8 mouse cellular contexts compared by ENCODE assay signal in genomic region chr3:122420410-122420774, GRCm38 (mm10).
DNase-seq lines count a peak whose midpoint lies in the region; ATAC-seq and TF ChIP-seq lines count a peak whose summit lies in the region.

No protein-coding gene starts in this region.

- under 1% methylated on average over 15 of the region's 15 CpGs for WGBS in embryonic facial prominence, embryonic 15.5 days
- WGBS in heart, embryonic 16.5 days = 1% methylated on average over 15 of the region's 15 CpGs

- peak; percentile 75 for DNase-seq in adipocyte (ENCODE audit: low spot score)
- peak; percentile 12 to 39 for DNase-seq in kidney, postnatal 36 days
- peak; percentile 57 to 59 for DNase-seq in lung, postnatal 4 days
- DNase-seq in right cerebral cortex, postnatal 4 days = peak; percentile 20

- peak overlapping the region; percentile 94 for H3K4me2 ChIP-seq in embryonic facial prominence, embryonic 15.5 days (replicated peaks)
- peak overlapping the region; percentile 72 for H3K4me2 ChIP-seq in heart, embryonic 16.5 days (ENCODE audit: low read depth, low read length)

- no peaks in the 10 kb centered on the region for H3K27me3 ChIP-seq in ES-Bruce4 (ENCODE audit: control insufficient read depth, insufficient read depth, low read length, poor library complexity, severe bottlenecking)
- H3K27me3 ChIP-seq in embryonic facial prominence, embryonic 15.5 days = no peaks in the 10 kb centered on the region
- peaks cover 13% of the 10 kb centered on the region for H3K27me3 ChIP-seq in heart, embryonic 16.5 days (ENCODE audit: control insufficient read depth, insufficient read depth, low read length)

- TF ChIP-seq EP300 in ES-Bruce4 (IDR thresholded peaks at IDR 0.05; ENCODE audit: insufficient read depth, low read depth, low read length) = no peak

- no peak for TF ChIP-seq CTCF in ES-Bruce4 (IDR thresholded peaks at IDR 0.05; ENCODE audit: low read depth, low read length)

- H3K27ac ChIP-seq in ES-Bruce4 (ENCODE audit: insufficient read depth, low read length) = no peak overlapping the region; the same call in 1 of the 2 replicates
- peak overlapping the region; percentile 77 for H3K27ac ChIP-seq in embryonic facial prominence, embryonic 15.5 days (replicated peaks)
- no peak overlapping the region for H3K27ac ChIP-seq in heart, embryonic 16.5 days (ENCODE audit: low read length)

- no peak for ATAC-seq in embryonic facial prominence, embryonic 15.5 days (ENCODE audit: insufficient number of reproducible peaks, low FRiP score, low TSS enrichment, low read depth)
- ATAC-seq in heart, embryonic 16.5 days (replicated peaks; ENCODE audit: extremely low read depth, insufficient read depth, low FRiP score) = 0 out of 2 replicates have a peak, but pooled peaks have one; percentile 9
- ATAC-seq in monocyte, adult 5-6 weeks (replicated peaks; ENCODE audit: insufficient number of reproducible peaks, low FRiP score, low TSS enrichment, poor library complexity, severe bottlenecking) = no peak

- no peaks in the 10 kb centered on the region for H3K9me3 ChIP-seq in ES-Bruce4 (replicated peaks; ENCODE audit: control insufficient read depth, insufficient read depth, low read length, poor library complexity, severe bottlenecking)
- no peaks in the 10 kb centered on the region for H3K9me3 ChIP-seq in embryonic facial prominence, embryonic 15.5 days (replicated peaks)
- H3K9me3 ChIP-seq in heart, embryonic 16.5 days (replicated peaks; ENCODE audit: control insufficient read depth, low read length) = no peaks in the 10 kb centered on the region

- no peaks in the 10 kb centered on the region for H3K36me3 ChIP-seq in ES-Bruce4 (ENCODE audit: control insufficient read depth, insufficient read depth, low read length, poor library complexity, severe bottlenecking)
- H3K36me3 ChIP-seq in embryonic facial prominence, embryonic 15.5 days = no peaks in the 10 kb centered on the region
- no peaks in the 10 kb centered on the region for H3K36me3 ChIP-seq in heart, embryonic 16.5 days (ENCODE audit: control insufficient read depth, insufficient read depth)

- H3K4me3 ChIP-seq in ES-Bruce4 (ENCODE audit: low read depth, low read length) = peak overlapping the region; percentile 90
- H3K4me3 ChIP-seq in embryonic facial prominence, embryonic 15.5 days (replicated peaks) = peak overlapping the region; percentile 74
- peak overlapping the region; percentile 62 for H3K4me3 ChIP-seq in heart, embryonic 16.5 days (ENCODE audit: low read length)

- H3K4me1 ChIP-seq in ES-Bruce4 (ENCODE audit: control insufficient read depth, insufficient read depth, low read length) = peaks cover 4% of the 10 kb centered on the region
- H3K4me1 ChIP-seq in embryonic facial prominence, embryonic 15.5 days = peaks cover 19% of the 10 kb centered on the region
- H3K4me1 ChIP-seq in heart, embryonic 16.5 days (ENCODE audit: control insufficient read depth, insufficient read depth, low read length) = peaks cover 14% of the 10 kb centered on the region

- H3K9ac ChIP-seq in ES-Bruce4 (ENCODE audit: low read depth, poor library complexity, severe bottlenecking) = peak overlapping the region; percentile 89
- peak overlapping the region; percentile 62 for H3K9ac ChIP-seq in embryonic facial prominence, embryonic 15.5 days
- peak overlapping the region; percentile 73 for H3K9ac ChIP-seq in heart, embryonic 16.5 days (ENCODE audit: low read length)

- TF ChIP-seq POLR2A in ES-Bruce4 (IDR thresholded peaks at IDR 0.05; ENCODE audit: insufficient read depth, low read length) = no peak

Comparison
In these comparisons a context has a peak if more than half of its experiments do, and no peak if none do; other contexts are left out.
1. DNase-seq: peak in every context shown above with its lines; median percentile 75 in adipocyte; 58 in lung, postnatal 4 days; 26 in kidney, postnatal 36 days; 20 in right cerebral cortex, postnatal 4 days.